Mouse (Mus musculus): ENCODE results near the gene Csk.

Csk gene

DNA sequence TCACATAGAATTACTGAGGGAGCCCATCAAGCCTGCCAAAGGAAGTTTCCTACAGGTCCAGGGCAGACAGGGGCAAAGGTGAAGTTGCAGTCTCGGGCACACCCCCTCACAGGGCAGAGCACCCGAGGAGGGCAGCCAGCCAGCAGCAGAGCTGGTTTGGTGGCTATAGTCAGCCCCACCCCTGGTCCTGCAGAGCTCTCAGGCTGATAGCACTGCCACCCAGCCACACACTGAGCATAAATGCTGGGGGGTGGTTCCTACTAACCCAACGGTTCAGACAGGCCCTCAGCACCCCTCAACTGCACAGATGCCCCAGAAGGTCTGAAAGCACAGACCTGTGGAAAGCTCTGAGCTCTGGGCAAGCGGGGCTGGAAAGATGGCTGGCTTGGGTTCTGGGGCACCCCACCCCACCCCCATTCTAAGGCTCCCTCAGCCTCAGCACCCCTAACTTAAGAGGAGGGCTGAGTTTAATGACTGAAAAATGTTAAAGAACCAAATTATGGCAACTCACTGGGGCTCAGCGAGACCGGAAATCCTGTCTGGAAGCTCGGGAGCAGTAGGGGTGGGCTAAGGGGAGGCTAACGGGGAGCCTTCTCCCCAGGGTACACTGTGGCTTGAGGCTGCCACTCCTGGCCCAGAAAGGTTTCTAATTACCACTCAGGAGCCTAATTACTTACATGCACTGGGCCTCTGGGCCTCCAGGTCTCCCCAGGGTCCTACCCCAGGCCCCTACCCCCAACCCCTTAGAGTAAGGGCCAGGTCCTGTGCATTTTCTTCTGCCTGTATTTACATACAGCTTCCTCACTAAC, 14.6 kb downstream of the Csk start:
- no peak for DNase-seq (ENCODE audit: low spot score)

DNA sequence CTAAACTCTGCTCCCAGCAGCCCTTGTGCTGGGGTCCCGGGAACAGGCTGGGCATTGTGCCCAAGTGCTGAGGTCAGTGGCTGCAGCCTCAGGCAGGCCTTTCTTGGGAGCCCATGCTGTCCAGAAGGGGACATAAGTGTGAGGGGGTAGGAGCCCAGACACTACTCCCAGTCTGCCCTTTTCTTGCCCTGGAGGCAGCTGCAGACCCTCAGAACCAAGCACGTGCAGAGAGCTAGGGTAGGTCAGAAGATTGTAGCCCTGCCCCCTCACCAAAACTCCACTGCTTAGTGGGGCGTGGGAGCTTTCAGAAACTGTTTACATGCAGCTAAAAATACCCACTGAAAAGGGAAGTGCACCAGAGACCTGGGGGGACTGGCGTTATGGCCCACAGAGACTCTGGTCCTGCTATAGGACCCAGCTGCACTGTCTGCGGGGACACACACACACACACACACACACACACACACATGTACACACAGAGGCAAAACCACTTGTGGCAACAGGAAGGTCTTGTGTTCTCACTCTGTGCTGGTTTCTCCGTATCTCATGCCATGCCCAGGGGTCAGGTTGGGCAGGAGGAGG, 15.6 kb downstream of the Csk start:
- DNase-seq (ENCODE audit: low spot score): no peak

DNA sequence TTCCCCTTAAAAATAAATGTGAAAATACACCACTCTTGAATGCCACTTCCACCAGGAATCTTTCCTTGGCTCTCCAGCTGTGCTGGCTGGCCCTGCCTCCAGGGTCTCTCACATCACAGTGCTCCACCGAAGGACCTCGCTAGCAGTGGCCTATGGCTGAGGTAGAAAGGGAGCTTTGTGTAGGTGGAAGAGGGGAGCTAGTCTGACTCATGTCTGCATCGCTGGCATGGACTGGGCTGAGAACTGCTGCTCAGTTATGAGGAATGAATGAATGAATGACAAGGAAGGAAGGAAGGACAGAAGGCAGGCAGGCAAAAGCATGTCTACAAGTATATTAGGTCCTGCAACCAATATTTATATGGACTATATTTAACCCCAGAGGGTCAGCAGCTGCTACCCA, 16.2 kb downstream of the Csk start:
- no peak for DNase-seq (ENCODE audit: low spot score)

DNA sequence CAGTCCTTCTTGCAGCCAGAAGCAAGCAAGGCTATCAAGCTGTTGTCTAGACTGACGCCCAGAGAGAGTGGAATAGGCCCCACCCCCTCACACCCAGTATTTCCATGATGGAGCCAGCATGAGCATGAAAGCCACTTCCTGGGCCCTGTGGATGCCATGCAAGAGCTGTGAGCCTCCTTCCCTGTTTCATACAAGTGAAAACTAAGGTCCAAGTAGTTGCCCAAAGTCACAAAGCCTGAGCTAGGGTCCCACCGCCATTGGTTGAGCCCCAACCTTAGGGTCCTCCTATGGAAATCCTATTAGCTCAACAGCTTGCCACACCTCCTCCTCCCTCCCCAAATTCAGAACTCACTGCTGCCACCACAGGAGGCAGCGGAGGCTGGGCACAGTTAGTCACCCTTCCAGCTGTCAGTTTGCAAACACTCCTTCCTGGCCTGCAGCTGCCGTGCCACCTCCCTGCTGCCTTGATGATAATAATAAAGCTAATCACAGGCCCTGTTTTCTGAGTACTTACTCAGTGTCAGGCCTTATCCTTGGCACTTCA, 19.9 kb downstream of the Csk start:
- DNase-seq (ENCODE audit: low spot score): no peak

DNA sequence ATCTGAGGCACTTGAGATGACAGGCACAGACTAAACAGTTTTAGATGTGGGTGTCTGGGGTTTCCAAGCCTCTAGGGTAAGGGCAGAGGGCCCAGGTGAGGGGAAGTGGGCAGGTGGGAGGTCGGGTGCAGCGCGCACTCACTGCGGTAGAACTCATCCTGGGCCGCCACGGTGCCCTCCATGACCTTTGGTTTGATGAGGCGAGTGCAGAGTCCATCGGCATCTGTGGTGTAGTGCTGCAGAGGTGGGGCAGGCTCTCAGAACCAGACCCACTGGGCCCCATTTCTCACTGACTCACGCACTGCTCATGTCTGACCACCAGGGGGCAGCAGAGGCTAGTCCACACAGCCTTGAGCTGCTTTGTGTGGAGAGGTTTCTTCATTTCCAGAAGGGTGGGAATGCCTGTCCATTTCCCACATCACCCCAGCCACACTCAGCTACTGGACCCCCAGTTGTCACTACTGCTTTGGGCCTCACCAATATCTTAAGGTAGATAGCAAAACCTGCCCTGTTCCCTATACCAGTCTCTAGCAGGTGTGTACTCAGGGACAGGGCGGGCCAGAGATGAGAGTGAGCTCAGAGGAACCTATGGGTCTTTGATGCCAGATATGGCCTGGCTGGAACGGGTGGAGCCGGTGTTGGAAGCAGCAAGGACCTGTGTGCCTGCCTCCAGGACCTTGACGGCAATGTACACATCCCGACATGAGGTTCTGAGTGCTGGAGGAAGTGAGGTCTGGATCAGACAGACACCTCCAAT, 24.1 kb downstream of the Csk start:
- DNase-seq (ENCODE audit: low spot score): no peak

DNA sequence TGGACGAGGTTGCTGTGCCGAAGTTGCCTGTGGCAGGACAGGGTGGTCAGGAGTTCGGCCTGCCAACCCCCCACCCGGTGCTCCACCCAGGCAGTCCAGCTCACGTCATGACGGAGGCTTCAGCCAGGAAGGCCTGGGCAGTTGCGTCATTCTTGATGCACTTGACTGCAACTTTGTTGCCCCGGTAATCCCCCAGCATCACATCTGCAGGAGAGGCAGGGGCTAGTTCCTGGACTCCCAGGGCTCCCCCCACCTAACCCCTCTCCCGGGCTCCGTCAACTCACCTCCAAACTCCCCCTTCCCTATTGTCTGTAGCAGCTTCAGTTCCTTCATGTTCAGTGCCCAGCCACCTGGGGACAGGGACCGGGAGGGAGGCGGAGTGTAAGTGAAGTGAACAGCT, 24.7 kb downstream of the Csk start:
- DNase-seq (ENCODE audit: low spot score): no peak

DNA sequence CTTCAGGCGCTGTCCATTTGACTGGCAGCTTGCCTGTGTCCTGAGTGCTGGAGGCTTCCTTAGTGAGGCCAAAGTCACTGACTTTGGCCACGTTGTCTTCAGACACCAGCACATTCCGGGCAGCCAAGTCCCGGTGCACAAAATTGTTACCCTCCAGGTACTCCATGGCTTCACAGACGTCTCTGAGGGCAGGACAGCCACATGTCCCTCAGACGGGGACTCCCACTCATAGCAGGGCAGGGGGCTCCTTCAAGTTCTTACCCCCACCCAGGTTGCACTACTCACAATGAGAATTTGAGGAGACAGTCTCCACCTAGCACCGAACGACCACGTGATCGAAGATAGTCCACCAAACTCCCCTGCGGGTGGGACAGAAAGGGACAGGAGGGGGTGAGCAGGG, 25.5 kb downstream of the Csk start:
- DNase-seq (ENCODE audit: low spot score): no peak

DNA sequence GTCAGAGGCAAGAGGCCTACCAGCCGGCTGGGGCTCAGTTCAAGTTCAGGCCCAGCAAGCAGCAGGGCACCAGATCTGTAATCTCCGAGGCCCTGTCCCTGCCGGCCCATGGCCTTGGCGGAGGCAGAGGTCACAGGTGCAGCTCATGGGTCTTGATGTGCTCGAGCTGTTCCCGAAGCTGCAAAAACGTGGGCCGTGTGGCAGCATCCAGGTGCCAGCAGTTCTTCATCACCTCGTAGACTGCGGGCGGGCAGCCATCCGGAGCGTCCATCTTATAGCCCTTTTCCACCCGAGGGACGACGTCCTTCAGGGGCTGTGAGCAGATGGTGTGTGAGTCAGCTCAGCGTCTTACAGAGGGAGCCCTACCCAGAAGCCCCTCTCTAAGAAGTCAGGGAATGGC, 26.2 kb downstream of the Csk start:
- no peak for DNase-seq (ENCODE audit: low spot score)

DNA sequence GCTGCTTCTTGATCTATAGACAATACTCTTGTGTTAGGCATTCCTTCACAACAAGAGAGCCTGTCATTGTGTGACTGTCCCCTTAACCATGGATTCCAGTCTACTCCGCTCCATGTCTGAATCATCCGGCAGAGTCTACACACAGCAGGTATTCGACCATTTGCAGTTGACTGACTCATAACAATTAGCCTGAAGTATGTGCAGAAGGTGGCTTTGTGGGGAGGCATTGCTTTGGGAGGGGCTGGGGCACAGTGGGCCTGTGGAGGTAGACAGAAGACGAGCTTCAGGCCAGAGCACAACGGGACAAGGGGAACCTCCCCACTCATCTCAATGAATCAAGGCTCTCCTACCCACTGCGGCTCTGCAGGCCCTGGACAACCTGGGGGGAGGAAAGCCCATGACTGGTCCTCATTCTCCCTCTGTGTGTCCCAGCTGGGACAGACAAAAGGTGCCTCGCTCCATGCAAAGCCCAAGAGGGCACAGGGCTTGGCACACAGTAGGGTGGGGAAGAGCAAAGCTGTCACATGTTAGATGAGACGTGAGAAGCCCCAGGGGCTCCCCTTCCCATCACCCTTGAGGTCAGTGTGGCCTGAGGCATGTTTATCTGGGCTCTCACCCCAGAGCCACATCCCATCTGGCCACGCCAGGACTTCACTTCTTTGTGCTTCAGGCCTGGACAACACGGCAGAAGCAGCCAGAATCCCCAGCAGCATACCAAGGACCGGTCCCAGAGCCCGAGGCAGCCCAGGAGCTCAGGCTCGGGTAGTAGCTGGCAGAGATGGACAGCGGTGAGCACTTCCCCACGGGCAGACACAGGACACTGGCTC, 27.5 kb downstream of the Csk start:
- DNase-seq (ENCODE audit: low spot score): no peak

DNA sequence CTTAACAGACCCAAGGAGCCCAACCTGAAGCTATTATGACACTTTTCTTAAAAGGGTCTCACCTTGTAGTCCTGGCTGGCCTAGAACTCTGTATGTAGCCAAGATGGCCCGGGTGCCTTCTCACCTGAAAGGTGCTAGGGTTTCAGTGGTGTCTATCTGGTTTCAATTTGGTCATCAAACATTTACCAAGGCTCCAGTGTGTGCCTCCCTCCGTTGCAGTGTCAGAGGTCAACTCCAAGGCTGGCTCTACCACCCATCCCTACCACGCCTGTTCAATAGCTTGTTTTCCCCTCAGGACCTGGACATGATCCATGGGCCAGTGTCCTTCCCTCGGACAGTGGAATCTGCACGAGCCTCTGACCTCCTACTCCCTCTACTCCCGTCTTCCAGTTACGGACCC, 29.1 kb downstream of the Csk start:
- no peak for DNase-seq (ENCODE audit: low spot score)

DNA sequence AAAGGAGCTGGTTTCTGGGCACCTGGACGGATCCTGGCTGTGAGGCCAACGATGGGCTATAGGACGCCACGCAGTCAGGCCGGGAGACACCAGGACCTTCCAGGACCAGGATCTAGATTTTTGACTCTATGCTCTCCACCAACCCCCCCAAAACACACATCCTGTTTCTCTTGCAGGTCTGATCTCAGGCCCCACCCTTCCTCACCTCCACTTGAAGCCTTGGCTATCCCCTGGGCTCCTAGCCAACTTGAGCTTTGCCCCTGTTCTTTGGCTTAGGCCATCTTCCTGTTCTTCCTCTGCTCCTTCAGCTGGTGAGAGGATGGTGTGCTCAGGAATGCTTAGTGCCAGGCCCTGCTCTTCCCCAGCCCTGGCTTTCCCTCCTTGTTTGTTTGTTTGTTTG, 32.8 kb downstream of the Csk start, which contains the start of gene Lman1l:
TSS of gene Lman1l (minus strand) at position 101 of the 400 bp plus-strand sequence.
- no peak for DNase-seq (ENCODE audit: low spot score)

DNA sequence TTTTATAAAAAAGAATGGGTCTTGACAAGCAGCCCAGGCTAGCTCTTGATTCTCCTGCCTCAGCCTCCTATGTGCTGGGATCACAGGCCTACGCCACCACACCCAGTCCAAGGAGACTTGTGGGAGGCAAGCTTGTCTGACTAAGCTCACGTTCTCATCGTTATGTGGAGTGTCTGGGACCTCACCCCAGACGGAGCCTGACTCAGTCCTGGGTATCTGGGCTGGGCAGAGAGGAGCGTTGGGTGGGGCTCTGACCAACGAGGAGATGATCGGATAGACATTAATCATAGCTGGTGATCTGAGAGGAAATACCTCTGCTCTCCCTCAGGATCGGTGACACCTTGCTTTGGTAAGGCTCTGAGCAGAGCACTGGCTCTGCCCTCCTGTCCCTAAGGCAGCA, 34.6 kb downstream of the Csk start:
- no peak for DNase-seq (ENCODE audit: low spot score)

DNA sequence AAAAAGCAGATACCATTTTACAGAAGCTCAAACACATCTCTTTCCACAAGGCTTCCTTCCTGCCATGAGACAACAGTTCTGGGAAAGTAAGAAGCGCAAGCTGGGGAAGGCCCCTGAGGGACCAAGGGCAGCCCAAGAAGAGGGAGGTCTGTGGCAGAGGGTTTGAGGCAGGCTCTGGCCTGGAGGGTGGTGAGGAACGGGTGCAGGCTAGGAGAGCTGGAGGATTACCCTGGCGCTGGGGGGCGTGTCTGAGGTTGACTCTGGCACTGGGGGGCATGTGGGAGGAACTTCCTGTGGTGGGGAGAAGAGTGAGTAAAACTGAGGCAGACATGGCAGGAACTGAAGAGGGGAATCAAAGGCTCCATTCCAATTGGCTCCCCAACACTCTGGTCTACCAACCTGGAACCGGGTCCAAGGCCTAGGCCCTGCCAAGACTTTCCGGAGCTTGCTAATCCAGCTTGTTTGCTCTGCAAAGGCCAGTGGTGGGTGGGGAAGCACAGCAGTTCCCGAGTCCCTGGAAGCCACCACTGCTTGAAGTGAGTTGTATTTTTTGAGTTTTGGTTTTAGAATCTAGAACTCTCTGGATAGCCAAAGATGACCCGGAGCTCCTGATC, 35.8 kb downstream of the Csk start:
- no peak for DNase-seq (ENCODE audit: low spot score)

DNA sequence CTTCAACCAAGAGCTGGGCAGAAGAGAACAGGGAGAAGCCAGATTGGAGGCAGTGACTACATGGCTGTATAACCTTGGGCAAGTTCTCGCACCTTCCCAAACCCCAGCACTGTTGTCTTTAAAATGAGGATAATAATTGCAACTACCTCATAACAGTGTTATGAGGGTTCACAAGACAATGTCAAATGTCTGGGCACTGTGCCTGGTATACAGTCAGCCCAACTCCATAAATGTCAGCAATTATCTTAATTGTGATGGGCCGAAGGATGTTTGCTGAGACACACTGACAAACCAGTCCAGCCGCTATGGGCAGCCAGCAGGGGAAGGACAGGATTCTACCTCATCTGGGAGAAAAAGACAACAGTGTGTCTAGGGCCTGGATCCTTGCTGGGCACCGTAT, 38.6 kb downstream of the Csk start:
- DNase-seq (ENCODE audit: low spot score): no peak

DNA sequence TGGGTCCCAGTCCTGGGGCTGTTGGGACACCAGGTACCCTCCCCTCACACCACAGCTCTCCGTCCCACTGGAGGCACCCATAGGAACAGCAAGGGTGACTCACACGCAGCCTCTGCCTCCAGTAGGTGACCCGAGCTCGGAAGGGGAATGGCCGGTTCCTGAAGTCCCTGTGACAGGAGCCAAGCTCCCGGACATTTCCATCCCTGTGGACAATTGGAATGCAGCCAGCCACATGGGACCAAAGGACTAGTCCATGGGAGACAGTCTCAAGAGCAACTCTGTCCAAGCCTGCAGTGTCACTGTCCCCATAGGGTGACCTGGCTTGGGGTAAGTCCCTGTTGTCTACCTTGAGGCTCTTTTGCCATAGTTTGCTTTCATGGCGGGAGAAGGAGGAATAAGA, 39.5 kb downstream of the Csk start:
- no peak for DNase-seq (ENCODE audit: low spot score)

DNA sequence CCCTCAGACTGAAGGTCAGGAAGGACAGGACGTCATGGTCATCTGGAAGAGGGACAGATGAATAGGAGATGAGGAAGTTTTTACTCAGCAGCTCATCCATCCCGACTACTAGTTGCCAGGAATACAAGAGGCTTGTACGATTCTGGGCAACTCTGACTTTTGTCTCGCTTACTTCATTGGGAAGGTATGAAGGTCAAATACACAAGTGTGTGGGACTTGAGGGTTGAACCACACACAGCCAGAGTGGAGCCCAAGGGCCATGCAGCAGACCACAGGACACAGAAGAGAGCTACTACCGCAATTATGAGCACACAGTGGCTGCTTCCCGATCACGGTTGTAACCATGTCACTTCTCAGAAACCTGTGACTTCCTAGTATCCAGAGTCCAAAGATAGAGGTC, 40.8 kb downstream of the Csk start:
- DNase-seq (ENCODE audit: low spot score): no peak

DNA sequence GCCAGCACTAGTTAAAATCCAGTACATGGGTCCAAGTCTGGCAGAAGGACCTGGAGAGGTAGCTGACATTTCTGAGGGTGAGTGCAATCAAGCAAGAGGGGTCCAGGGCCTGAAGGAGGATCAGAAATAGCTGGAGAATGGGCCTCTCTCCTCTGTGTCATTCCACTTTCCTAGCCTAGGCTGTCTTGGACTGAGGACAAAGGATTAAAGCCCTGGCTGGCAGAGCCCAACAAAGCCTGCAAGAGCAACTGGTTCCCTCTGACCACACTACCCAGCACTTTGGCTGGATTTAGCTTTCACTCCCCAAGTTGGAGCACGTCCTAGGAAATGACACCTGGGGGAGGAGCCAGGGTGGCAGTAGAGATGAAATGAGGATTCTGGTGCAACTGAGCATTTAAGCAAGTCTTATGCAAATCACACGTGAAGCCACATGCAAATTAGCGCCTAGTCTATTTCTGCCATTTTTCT, 43.0 kb downstream of the Csk start:
- no peak for DNase-seq (ENCODE audit: low spot score)

DNA sequence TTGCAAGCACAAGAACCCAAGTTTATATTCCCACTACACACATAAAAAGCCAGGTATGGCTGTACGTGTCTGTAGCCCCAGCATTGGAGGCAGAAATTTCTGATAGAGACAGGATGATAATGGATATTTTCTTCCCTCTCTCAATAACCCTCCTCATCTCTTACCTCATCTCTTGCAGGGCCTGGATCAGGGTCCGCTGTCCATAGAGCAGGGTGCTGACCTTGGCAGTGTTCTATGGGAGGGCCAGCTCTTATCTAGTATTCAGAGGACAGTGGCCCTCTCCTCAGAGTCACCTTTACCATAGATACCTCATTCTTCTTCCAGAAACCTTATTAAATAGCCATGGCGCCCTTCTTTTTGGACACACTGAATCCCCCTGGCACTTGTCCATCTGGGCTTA, 43.6 kb downstream of the Csk start:
- DNase-seq (ENCODE audit: low spot score): no peak

DNA sequence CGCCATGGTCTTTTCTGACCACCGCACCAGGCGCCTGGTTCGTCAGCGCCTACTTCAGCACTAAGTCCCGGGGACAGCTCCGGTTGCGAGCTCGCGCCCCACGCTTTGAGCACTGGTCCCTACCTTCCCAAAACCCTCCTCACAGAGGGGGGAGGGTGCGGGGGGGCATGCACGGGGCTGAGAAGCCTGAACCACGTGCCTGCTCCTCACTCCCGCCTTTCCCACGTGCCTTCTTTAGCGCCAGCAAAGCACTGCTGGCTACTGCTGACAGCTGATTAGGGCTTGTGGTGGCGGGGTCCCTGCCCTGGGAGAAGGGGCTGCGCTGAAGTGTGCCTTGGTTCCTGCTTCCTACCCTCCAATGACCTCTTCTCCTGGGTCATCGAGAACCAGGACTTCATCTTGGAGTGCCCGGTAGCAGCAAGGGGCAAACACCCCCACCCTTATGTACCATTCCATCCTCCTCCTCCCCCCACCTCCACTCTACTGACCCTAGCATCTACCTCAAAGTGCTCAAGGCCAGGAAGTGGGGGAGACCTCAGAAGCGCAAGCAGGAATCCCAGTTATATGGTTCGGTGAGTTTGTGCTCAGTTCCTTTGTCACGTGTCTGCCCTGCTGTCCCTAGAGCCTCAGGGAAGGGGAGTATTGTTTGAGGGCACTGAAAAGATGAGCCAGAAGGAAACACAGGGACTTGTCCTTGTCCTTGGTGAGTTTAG, 47.1 kb downstream of the Csk start, which contains the start of gene Cplx3:
TSS of gene Cplx3 (minus strand) at position 143 of the 713 bp plus-strand sequence.
- no peak for DNase-seq (ENCODE audit: low spot score)

DNA sequence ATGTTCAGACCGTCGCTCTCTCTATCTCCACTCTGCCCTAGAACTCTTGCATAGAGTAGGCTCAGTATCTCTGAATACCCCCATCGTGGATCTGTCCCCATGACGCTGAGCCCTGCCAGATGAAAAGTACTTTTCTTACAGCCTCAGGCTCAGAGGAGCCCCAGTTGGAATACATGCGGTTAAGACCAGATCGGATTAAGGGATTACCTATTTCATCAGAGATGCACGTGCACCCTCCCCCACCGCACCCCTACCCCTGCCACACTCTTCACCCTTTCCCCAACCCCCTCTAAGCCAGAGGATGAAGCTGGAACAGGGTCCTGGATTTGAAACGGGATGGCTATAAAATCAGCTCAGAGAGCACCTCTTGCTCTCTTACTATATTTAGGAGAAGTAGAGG, 47.9 kb downstream of the Csk start:
- no peak for DNase-seq (ENCODE audit: low spot score)

DNA sequence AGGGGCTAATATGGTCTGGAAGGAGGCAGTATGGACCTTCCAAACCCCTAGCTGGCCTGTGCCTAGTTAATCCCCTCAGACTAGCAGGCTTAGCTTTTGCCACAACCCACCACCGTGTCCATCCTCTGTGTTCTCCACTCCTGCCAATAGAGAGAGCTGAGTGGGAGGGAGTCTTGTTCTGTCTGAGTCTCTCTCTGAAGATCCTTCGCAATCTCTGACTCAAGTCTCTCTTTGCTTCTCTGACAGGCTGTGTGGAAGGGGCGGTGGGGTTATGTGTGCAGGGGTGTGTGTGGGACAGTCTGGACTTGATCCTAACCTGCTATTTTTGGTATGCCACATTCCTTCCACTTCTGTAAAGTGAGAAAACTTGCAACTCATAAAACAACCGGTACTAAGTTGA, 48.6 kb downstream of the Csk start:
- no peak for DNase-seq (ENCODE audit: low spot score)
